Mouse (Mus musculus): Measurements from ENCODE around the gene Il34. TPM values are rescaled to one million over a fixed set of nuclear protein-coding genes. Genes with fewer than 3 reads are reported as not detected.

Gene Il34
- polyA plus RNA-seq, 1 experiment from 2014 or later: 0.36 TPM

GRCm38 (mm10) chr8:110776335-110776734 is 29.4 kb downstream of the Il34 start:
- no peaks in the 10 kb centered on the region for H3K36me3 ChIP-seq (ENCODE audit: control insufficient read depth, insufficient read depth, low read length)
- no peak overlapping the region for H3K4me2 ChIP-seq
- no peaks in the 10 kb centered on the region for H3K9me3 ChIP-seq (replicated peaks; ENCODE audit: control insufficient read depth, low read length)
- WGBS (ENCODE audit: insufficient replicate concordance): 90% methylated on average over 3 of the region's 3 CpGs
- no peak for ATAC-seq (replicated peaks; ENCODE audit: insufficient number of reproducible peaks, low FRiP score, low TSS enrichment)
- no peak overlapping the region for H3K4me3 ChIP-seq (ENCODE audit: low read depth, low read length)
- H3K4me1 ChIP-seq (ENCODE audit: control insufficient read depth, insufficient read depth, low read length): no peaks in the 10 kb centered on the region
- no peak overlapping the region for H3K9ac ChIP-seq (ENCODE audit: low read depth, low read length)
- no peak overlapping the region for H3K27ac ChIP-seq (ENCODE audit: low read depth, low read length)
- no peaks in the 10 kb centered on the region for H3K27me3 ChIP-seq (ENCODE audit: control insufficient read depth, insufficient read depth, low read length)

- 77% methylated on average over 3 of the region's 3 CpGs for WGBS (ENCODE audit: insufficient replicate concordance)
- H3K9ac ChIP-seq (ENCODE audit: low read depth, low read length): no peak overlapping the region
- no peaks in the 10 kb centered on the region for H3K4me1 ChIP-seq (ENCODE audit: control insufficient read depth, insufficient read depth, low read length)
Observed at GRCm38 (mm10) chr8:110775721-110776120, 30.0 kb downstream of the Il34 start.

GRCm38 (mm10) chr8:110775316-110775715 is 30.4 kb downstream of the Il34 start:
- no peak overlapping the region for H3K4me2 ChIP-seq
- no peak for ATAC-seq (replicated peaks; ENCODE audit: insufficient number of reproducible peaks, low FRiP score, low TSS enrichment)
- 65% methylated on average over 8 of the region's 8 CpGs for WGBS (ENCODE audit: insufficient replicate concordance)
- no peaks in the 10 kb centered on the region for H3K36me3 ChIP-seq (ENCODE audit: control insufficient read depth, insufficient read depth, low read length)
- H3K4me3 ChIP-seq (ENCODE audit: low read depth, low read length): no peak overlapping the region
- H3K4me1 ChIP-seq (ENCODE audit: control insufficient read depth, insufficient read depth, low read length): no peaks in the 10 kb centered on the region
- H3K27me3 ChIP-seq (ENCODE audit: control insufficient read depth, insufficient read depth, low read length): no peaks in the 10 kb centered on the region
- H3K9me3 ChIP-seq (replicated peaks; ENCODE audit: control insufficient read depth, low read length): no peaks in the 10 kb centered on the region
- no peak overlapping the region for H3K27ac ChIP-seq (ENCODE audit: low read depth, low read length)
- no peak overlapping the region for H3K9ac ChIP-seq (ENCODE audit: low read depth, low read length)

More at GRCm38 (mm10) chr8:110775721-110776120, 30.0 kb downstream of the Il34 start:
- H3K4me3 ChIP-seq (ENCODE audit: low read depth, low read length): no peak overlapping the region
- no peak overlapping the region for H3K4me2 ChIP-seq
- no peaks in the 10 kb centered on the region for H3K27me3 ChIP-seq (ENCODE audit: control insufficient read depth, insufficient read depth, low read length)
- H3K36me3 ChIP-seq (ENCODE audit: control insufficient read depth, insufficient read depth, low read length): no peaks in the 10 kb centered on the region
- no peaks in the 10 kb centered on the region for H3K9me3 ChIP-seq (replicated peaks; ENCODE audit: control insufficient read depth, low read length)
- H3K27ac ChIP-seq (ENCODE audit: low read depth, low read length): no peak overlapping the region
- ATAC-seq (replicated peaks; ENCODE audit: insufficient number of reproducible peaks, low FRiP score, low TSS enrichment): no peak

- Histone ChIP-seq H3K9me3 (replicated peaks; ENCODE audit: control insufficient read depth, low read length) (no peaks in the 10 kb centered on the region), H3K9ac (ENCODE audit: low read depth, low read length) (no peak overlapping the region), H3K27ac (ENCODE audit: low read depth, low read length) (no peak overlapping the region), H3K4me2 (no peak overlapping the region), H3K36me3 (ENCODE audit: control insufficient read depth, insufficient read depth, low read length) (no peaks in the 10 kb centered on the region), H3K4me3 (ENCODE audit: low read depth, low read length) (no peak overlapping the region), H3K4me1 (ENCODE audit: control insufficient read depth, insufficient read depth, low read length) (no peaks in the 10 kb centered on the region), H3K27me3 (ENCODE audit: control insufficient read depth, insufficient read depth, low read length) (no peaks in the 10 kb centered on the region)
- 83% methylated on average over 6 of the region's 6 CpGs for WGBS (ENCODE audit: insufficient replicate concordance)
- no peak for ATAC-seq (replicated peaks; ENCODE audit: insufficient number of reproducible peaks, low FRiP score, low TSS enrichment)
Observed at GRCm38 (mm10) chr8:110774725-110775124, 31.0 kb downstream of the Il34 start.

GRCm38 (mm10) chr8:110774047-110774446 is 31.7 kb downstream of the Il34 start:
- Histone ChIP-seq H3K4me1 (ENCODE audit: control insufficient read depth, insufficient read depth, low read length) (no peaks in the 10 kb centered on the region), H3K9ac (ENCODE audit: low read depth, low read length) (no peak overlapping the region), H3K27me3 (ENCODE audit: control insufficient read depth, insufficient read depth, low read length) (no peaks in the 10 kb centered on the region), H3K4me3 (ENCODE audit: low read depth, low read length) (no peak overlapping the region), H3K9me3 (replicated peaks; ENCODE audit: control insufficient read depth, low read length) (no peaks in the 10 kb centered on the region), H3K4me2 (no peak overlapping the region), H3K27ac (ENCODE audit: low read depth, low read length) (no peak overlapping the region), H3K36me3 (ENCODE audit: control insufficient read depth, insufficient read depth, low read length) (no peaks in the 10 kb centered on the region)
- no peak; the same call in 1 of the 2 replicates for ATAC-seq (replicated peaks; ENCODE audit: insufficient number of reproducible peaks, low FRiP score, low TSS enrichment)
- WGBS (ENCODE audit: insufficient replicate concordance): 73% methylated on average over 3 of the region's 3 CpGs

GRCm38 (mm10) chr8:110772452-110772851 is 33.3 kb downstream of the Il34 start:
- no peak for ATAC-seq (replicated peaks; ENCODE audit: insufficient number of reproducible peaks, low FRiP score, low TSS enrichment)
- no peaks in the 10 kb centered on the region for H3K27me3 ChIP-seq (ENCODE audit: control insufficient read depth, insufficient read depth, low read length)
- H3K4me2 ChIP-seq: no peak overlapping the region
- no peak overlapping the region for H3K4me3 ChIP-seq (ENCODE audit: low read depth, low read length)
- no peaks in the 10 kb centered on the region for H3K4me1 ChIP-seq (ENCODE audit: control insufficient read depth, insufficient read depth, low read length)
- no peak overlapping the region for H3K27ac ChIP-seq (ENCODE audit: low read depth, low read length)
- no peak overlapping the region for H3K9ac ChIP-seq (ENCODE audit: low read depth, low read length)
- no peaks in the 10 kb centered on the region for H3K36me3 ChIP-seq (ENCODE audit: control insufficient read depth, insufficient read depth, low read length)
- H3K9me3 ChIP-seq (replicated peaks; ENCODE audit: control insufficient read depth, low read length): no peaks in the 10 kb centered on the region
- WGBS (ENCODE audit: insufficient replicate concordance): 67% methylated on average over 7 of the region's 7 CpGs

GRCm38 (mm10) chr8:110767261-110767660 is 38.5 kb downstream of the Il34 start:
- WGBS (ENCODE audit: insufficient replicate concordance): 79% methylated on average over 6 of the region's 6 CpGs
- no peak overlapping the region for H3K9ac ChIP-seq (ENCODE audit: low read depth, low read length)
- no peak for ATAC-seq (replicated peaks; ENCODE audit: insufficient number of reproducible peaks, low FRiP score, low TSS enrichment)
- H3K36me3 ChIP-seq (ENCODE audit: control insufficient read depth, insufficient read depth, low read length): no peaks in the 10 kb centered on the region
- H3K4me3 ChIP-seq (ENCODE audit: low read depth, low read length): no peak overlapping the region
- H3K27me3 ChIP-seq (ENCODE audit: control insufficient read depth, insufficient read depth, low read length): no peaks in the 10 kb centered on the region
- H3K27ac ChIP-seq (ENCODE audit: low read depth, low read length): no peak overlapping the region
- no peaks in the 10 kb centered on the region for H3K4me1 ChIP-seq (ENCODE audit: control insufficient read depth, insufficient read depth, low read length)
- H3K9me3 ChIP-seq (replicated peaks; ENCODE audit: control insufficient read depth, low read length): no peaks in the 10 kb centered on the region
- no peak overlapping the region for H3K4me2 ChIP-seq

- Histone ChIP-seq H3K4me2 (no peak overlapping the region), H3K27me3 (ENCODE audit: control insufficient read depth, insufficient read depth, low read length) (no peaks in the 10 kb centered on the region), H3K27ac (ENCODE audit: low read depth, low read length) (no peak overlapping the region), H3K9me3 (replicated peaks; ENCODE audit: control insufficient read depth, low read length) (no peaks in the 10 kb centered on the region), H3K36me3 (ENCODE audit: control insufficient read depth, insufficient read depth, low read length) (no peaks in the 10 kb centered on the region), H3K4me3 (ENCODE audit: low read depth, low read length) (no peak overlapping the region), H3K9ac (ENCODE audit: low read depth, low read length) (no peak overlapping the region), H3K4me1 (ENCODE audit: control insufficient read depth, insufficient read depth, low read length) (no peaks in the 10 kb centered on the region)
- WGBS (ENCODE audit: insufficient replicate concordance): 73% methylated on average over 3 of the region's 3 CpGs
- ATAC-seq (replicated peaks; ENCODE audit: insufficient number of reproducible peaks, low FRiP score, low TSS enrichment): no peak
Observed at GRCm38 (mm10) chr8:110764671-110765070, 41.1 kb downstream of the Il34 start.

- Histone ChIP-seq H3K27ac (ENCODE audit: low read depth, low read length) (no peak overlapping the region), H3K27me3 (ENCODE audit: control insufficient read depth, insufficient read depth, low read length) (no peaks in the 10 kb centered on the region), H3K4me3 (ENCODE audit: low read depth, low read length) (no peak overlapping the region), H3K9me3 (replicated peaks; ENCODE audit: control insufficient read depth, low read length) (no peaks in the 10 kb centered on the region), H3K4me1 (ENCODE audit: control insufficient read depth, insufficient read depth, low read length) (no peaks in the 10 kb centered on the region), H3K4me2 (no peak overlapping the region), H3K9ac (ENCODE audit: low read depth, low read length) (no peak overlapping the region), H3K36me3 (ENCODE audit: control insufficient read depth, insufficient read depth, low read length) (no peaks in the 10 kb centered on the region)
- 63% methylated on average over 6 of the region's 6 CpGs for WGBS (ENCODE audit: insufficient replicate concordance)
- ATAC-seq (replicated peaks; ENCODE audit: insufficient number of reproducible peaks, low FRiP score, low TSS enrichment): no peak
Observed at GRCm38 (mm10) chr8:110761988-110762387, 43.7 kb downstream of the Il34 start.
